Mouse (Mus musculus): ENCODE measurements at regions not wholly inside any gene's neighbourhood (a gene's known extent, or its start where the extent isn't known, plus 50 kb on each side); places are given as distances from the start of the nearest gene placed in this dataset.
"Not testable (repeated sequence)": the region's sequence is repeated elsewhere in the genome, so short reads cannot be mapped to it uniquely, and the experiment has no call there.

DNA sequence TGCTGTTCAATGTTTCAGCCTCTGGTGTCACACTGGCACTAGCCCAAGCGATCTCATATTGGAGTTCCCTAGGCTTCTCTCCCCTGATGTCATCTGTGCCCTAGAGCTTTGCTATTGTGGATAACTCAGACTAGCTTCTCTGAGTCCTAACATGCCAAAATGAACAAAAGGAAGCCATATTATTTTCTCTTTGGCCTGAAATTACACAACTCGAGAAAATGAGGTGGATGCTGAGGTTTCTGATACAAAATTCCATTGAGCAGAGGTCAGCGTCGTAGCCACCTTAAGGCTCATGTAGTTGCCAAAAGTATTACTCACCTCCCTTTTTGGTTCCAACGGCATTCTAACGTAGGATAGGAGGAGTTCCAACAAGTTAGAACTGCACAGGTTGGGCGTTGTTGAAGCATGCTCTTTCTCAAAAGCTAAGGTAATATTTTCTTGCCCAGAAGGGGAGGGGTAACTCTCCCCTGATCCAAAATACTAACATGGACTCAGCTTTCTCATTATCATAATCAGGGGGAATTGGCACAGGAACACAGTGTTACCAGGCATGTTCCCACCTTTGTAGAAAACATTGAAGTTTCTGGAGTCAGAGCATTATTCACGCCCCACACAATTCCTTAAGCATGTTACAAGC lies 566.9 kb upstream of the Igfbp3 start:
- Histone ChIP-seq H3K27ac (ENCODE audit: low read length) (no peak overlapping the region), H3K4me2 (replicated peaks; ENCODE audit: low read depth, low read length) (no peak overlapping the region), H3K4me1 (ENCODE audit: insufficient read depth, low read length) (no peaks in the 10 kb centered on the region), H3K36me3 (ENCODE audit: insufficient read depth, low read length) (no peaks in the 10 kb centered on the region), H3K9ac (replicated peaks; ENCODE audit: low read length) (no peak overlapping the region), H3K4me3 (ENCODE audit: low read length) (no peak overlapping the region), H3K9me3 (ENCODE audit: low read length) (no peaks in the 10 kb centered on the region), H3K27me3 (ENCODE audit: insufficient read depth, low read length) (no peaks in the 10 kb centered on the region)
- WGBS = 88% methylated on average over 8 of the region's 8 CpGs
- ATAC-seq (ENCODE audit: low FRiP score, low TSS enrichment) = no peak

GRCm38 (mm10) chr11:7775361-7775760 lies 561.6 kb upstream of the Igfbp3 start:
- ATAC-seq (ENCODE audit: low FRiP score, low TSS enrichment); H3K4me2 ChIP-seq (replicated peaks; ENCODE audit: low read depth, low read length); H3K4me1 ChIP-seq (ENCODE audit: insufficient read depth, low read length): not testable (repeated sequence)

DNA sequence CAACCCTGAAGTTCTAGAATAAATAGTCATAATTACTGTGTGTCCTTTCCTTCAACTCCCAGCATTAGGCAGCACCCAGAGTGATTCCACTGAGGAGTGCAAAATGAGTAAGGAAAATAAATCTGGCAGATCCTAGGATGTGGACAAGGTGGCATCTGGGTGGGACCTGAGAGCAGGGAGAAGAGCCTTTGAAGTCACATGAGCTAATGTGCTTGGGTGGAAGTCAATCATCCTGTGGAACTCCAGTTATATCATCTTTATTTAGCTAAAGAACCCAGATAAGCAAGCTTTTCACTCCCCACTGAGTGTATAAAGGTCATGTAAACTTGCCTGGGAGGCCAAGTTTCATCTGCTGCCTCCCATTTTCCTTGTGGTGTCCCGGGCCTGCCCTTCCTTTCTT lies 551.6 kb upstream of the Igfbp3 start:
- Histone ChIP-seq H3K9ac (replicated peaks; ENCODE audit: low read length) (no peak overlapping the region), H3K27ac (ENCODE audit: low read length) (no peak overlapping the region), H3K4me3 (ENCODE audit: low read length) (no peak overlapping the region), H3K27me3 (ENCODE audit: insufficient read depth, low read length) (no peaks in the 10 kb centered on the region), H3K36me3 (ENCODE audit: insufficient read depth, low read length) (no peaks in the 10 kb centered on the region), H3K4me2 (replicated peaks; ENCODE audit: low read depth, low read length) (no peak overlapping the region), H3K9me3 (ENCODE audit: low read length) (no peaks in the 10 kb centered on the region), H3K4me1 (ENCODE audit: insufficient read depth, low read length) (no peaks in the 10 kb centered on the region)
- ATAC-seq (ENCODE audit: low FRiP score, low TSS enrichment) = no peak
- 27% methylated on average over 1 of the region's 1 CpGs for WGBS

More at GRCm38 (mm10) chr11:7775361-7775760, 561.6 kb upstream of the Igfbp3 start:
- H3K36me3 ChIP-seq (ENCODE audit: insufficient read depth, low read length); H3K27ac ChIP-seq (ENCODE audit: low read length); H3K9me3 ChIP-seq (ENCODE audit: low read length); H3K27me3 ChIP-seq (ENCODE audit: insufficient read depth, low read length); H3K9ac ChIP-seq (replicated peaks; ENCODE audit: low read length); H3K4me3 ChIP-seq (ENCODE audit: low read length): not testable (repeated sequence)

GRCm38 (mm10) chr11:7758862-7759467 lies 545.2 kb upstream of the Igfbp3 start:
- ATAC-seq (ENCODE audit: low FRiP score, low TSS enrichment) = peak; percentile 51
- Histone ChIP-seq H3K27ac (ENCODE audit: low read length) (no peak overlapping the region), H3K4me2 (replicated peaks; ENCODE audit: low read depth, low read length) (no peak overlapping the region), H3K4me3 (ENCODE audit: low read length) (no peak overlapping the region), H3K4me1 (ENCODE audit: insufficient read depth, low read length) (no peaks in the 10 kb centered on the region), H3K36me3 (ENCODE audit: insufficient read depth, low read length) (no peaks in the 10 kb centered on the region), H3K9me3 (ENCODE audit: low read length) (no peaks in the 10 kb centered on the region), H3K9ac (replicated peaks; ENCODE audit: low read length) (no peak overlapping the region), H3K27me3 (ENCODE audit: insufficient read depth, low read length) (no peaks in the 10 kb centered on the region)
- WGBS = 45% methylated on average over 6 of the region's 6 CpGs

Data from kidney, embryonic 16.5 days (tissue).